Mouse (Mus musculus) urinary bladder, adult 2 months (tissue): ENCODE data around the gene Icos. TPM values are rescaled to one million over a fixed set of nuclear protein-coding genes. Genes with fewer than 3 reads are reported as not detected.

Experiments
- DNase-seq: peaks from one replicate; pipeline ENCODE4 v3.0.0; 2022; ENCODE audit warnings: low spot score
- polyA plus RNA-seq: library from polyadenylated mRNA; depleted of rRNA; stranded (reverse); fragments of >200 nt; gene quantifications from 2 replicates; pipeline ENCODE4 v1.2.3, GENCODE M21; 2012; rRNA removed

Gene Icos
- polyA plus RNA-seq, 1 experiment: 0.87 TPM

GRCm38 (mm10) chr1:61039310-61039709 lies 61.6 kb downstream of the Icos start:
- DNase-seq: no peak

GRCm38 (mm10) chr1:61040401-61040800 lies 62.7 kb downstream of the Icos start:
- DNase-seq: no peak

DNA sequence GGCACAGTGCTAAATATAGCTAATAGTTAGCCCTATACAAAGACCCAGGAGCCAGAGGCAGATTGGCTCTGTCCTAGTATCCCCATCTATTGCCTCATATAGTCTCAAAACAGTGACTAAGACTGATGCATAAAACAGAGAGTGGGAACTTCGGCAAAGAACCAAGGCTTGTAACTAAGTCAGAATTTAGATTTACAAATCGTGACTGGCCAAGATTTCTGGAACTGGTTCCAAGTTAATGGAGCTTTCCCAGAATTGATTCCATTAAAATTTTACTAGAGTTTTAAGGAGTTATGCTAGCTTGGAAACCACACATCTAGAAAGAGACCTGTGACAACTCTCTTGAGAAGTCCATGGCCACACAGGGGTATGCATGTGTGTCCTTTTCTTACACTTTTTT lies 65.1 kb downstream of the Icos start:
- no peak for DNase-seq

DNA sequence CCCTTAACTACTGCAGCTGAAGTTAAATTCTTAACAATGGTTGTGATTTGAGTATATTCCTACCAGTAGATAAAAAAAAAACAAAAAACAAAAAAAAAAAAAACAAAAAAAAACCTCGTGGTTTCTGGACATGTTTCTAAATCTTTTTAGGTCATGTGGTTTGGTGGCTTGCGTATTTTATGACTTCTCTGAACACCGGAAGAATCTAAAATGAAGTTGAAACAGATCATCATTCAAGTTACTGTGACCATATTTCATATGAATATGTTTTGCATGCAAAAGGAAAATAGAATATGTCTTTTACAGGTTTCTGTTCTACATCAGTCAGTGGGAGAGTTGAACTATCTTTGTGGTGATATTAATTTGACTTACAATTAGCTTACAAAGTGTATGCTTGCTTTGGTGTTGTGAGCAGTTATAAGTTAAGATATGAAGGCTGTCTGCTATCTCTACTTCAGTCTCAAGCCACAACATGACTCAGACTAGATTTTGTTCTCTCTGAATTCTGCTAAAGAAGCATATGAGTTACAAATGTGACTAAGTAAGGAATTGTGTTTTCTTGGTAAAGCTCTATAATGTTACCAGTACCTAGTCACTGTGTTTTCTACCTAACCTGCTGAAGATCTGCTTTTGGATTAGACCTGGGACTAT lies 68.5 kb downstream of the Icos start:
- DNase-seq: no peak

DNA sequence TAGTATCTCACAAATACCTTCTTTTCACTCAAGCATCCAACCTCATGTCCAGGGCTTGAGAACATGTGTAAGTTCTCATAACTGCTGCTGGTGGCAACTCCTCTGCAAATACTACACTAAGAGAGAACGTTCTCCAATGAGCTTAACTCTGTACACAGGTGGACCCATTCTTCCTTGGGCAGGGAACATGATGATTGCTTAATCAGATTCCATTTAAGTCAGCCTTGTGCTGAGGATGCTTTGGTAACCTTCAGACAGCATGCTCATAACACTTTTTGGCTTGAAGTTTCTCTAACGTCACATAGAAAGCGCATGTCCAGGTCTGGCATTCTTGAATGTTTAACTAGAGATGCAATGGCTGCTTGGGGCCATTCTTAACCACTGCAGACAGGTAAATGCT lies 69.6 kb downstream of the Icos start:
- no peak for DNase-seq

Other genes with a start within 250 kb of the Icos start
- gene Ctla4, start 90.9 kb upstream of the Icos start, polyA plus RNA-seq: 0.10 and 0.11 TPM in 2 replicates